Mouse (Mus musculus) activated CD4-positive, CD25-positive, alpha-beta regulatory T cell, adult 9 weeks (primary cell): Measurements from ENCODE around the gene Actr3b. TPM values are rescaled to one million over a fixed set of nuclear protein-coding genes. Genes with fewer than 3 reads are reported as not detected.

ENCODE experiments used
- polyA plus RNA-seq: library from polyadenylated mRNA; unstranded; fragments of 100-300 nt; shearing (Covaris generic); gene quantifications from one replicate; pipeline ENCODE4 v1.2.1, GENCODE M21; 2017

Actr3b gene
- 3.2 TPM for polyA plus RNA-seq

DNA sequence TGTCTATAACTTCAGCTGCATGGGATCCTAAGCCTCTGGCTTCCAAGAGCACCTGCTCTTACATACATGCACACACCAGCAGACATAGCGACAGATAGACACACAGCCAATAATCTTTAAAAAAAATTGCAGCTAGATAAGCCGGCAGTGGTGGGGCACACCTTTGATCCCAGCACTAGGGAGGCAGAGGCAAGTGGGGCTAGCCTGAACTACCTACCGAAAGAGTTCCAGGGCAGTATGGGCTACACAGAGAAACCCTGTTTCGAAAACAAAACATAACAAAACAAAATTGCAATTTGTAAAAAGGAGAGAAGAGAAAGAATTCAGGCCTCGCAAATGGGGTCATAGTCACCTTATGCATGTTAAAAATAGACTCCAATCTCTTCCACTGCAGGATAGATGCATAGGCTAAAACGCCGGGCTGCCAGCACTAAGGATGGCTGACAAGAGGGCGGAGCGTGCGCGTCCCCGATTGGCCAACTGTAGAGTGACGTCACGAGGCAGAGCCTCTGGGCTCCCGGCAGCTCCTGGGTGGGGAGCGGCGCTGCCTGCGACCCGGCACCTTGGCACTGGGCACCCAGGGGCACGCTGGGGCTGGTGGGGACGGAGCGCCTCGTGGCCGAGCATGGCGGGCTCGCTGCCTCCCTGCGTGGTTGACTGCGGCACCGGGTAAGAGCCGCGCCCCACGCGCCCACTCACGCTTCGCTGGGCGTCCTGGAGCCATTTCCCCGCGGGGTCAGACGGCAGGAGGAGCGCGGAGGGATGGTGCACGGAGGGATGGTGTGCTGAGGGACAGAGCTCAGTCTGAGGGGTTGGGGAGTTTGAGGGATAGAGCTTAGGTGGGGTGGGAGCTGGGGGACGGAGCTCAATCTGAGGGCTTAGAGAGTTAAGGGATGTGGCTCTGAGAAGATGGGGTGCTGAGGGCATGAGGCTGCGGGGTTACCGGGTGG lies at the start of gene Actr3b:
Gene Actr3b, plus strand, starts transcription at position 538 of the 950 bp plus-strand sequence.

Other genes with a start within 250 kb of the Actr3b start
- gene Cct8l1, start 243.9 kb upstream of the Actr3b start, polyA plus RNA-seq, result 0.18 TPM
- 5.8 TPM for gene Xrcc2, start 54.2 kb upstream of the Actr3b start, polyA plus RNA-seq
- gene Gm21663, start 182.4 kb downstream of the Actr3b start, polyA plus RNA-seq, result not detected
- not detected for gene Gm21671, start 194.4 kb downstream of the Actr3b start, polyA plus RNA-seq
- not detected for gene Gm21680, start 212.7 kb downstream of the Actr3b start, polyA plus RNA-seq
- not detected for gene Gm21698, start 228.7 kb downstream of the Actr3b start, polyA plus RNA-seq
- not detected for gene Gm1979, start 244.8 kb downstream of the Actr3b start, polyA plus RNA-seq